Mouse (Mus musculus): ENCODE data around the gene Gpc5. TPM values are rescaled to one million over a fixed set of nuclear protein-coding genes. Genes with fewer than 3 reads are reported as not detected.

The Gpc5 gene
- total RNA-seq, 2 experiments from 2014 or later, result not detected

Small RNAs within 50 kb of the gene (microRNA-seq; reads per million reads assigned to microRNA genes)
- 1,142 reads per million, percentile 84 among the genes with 10 or more reads in this experiment for gene Mir17
- 47.7 reads per million, percentile 49 among the genes with 10 or more reads in this experiment for gene Mir18
- not detected for gene Mir19a
- not detected for gene Mir19b-1
- 673 reads per million, percentile 78 among the genes with 10 or more reads in this experiment for gene Mir20a
- gene Mir92-1, result 2,991 reads per million, percentile 88 among the genes with 10 or more reads in this experiment

All from gastrocnemius, adult 18-20 months (tissue).